Mouse (Mus musculus) cerebellum, postnatal 4 days (tissue): ENCODE data around the gene Arl13b.

Source experiments
- DNase-seq, 2 experiments: peaks; one replicate each; pipeline ENCODE4 v3.0.0; 2022; ENCODE audit warnings: low spot score in 2 of 2, mixed read lengths in 1 of 2

Gene Arl13b

GRCm38 (mm10) chr16:62814491-62814890 is 32.3 kb downstream of the Arl13b start, which contains the start of gene Stx19:
TSS of gene Stx19 (plus strand) at chr16:62814676.
- no peak for DNase-seq

GRCm38 (mm10) chr16:62813790-62814189 is 33.0 kb downstream of the Arl13b start:
- DNase-seq, result no peak

GRCm38 (mm10) chr16:62810855-62811254 is 36.0 kb downstream of the Arl13b start:
- DNase-seq, result no peak

- DNase-seq, result no peak
Observed at GRCm38 (mm10) chr16:62807249-62807979, 39.4 kb downstream of the Arl13b start.

GRCm38 (mm10) chr16:62804621-62805020 is 42.2 kb downstream of the Arl13b start:
- no peak for DNase-seq

GRCm38 (mm10) chr16:62799839-62800238 is 47.0 kb downstream of the Arl13b start:
- DNase-seq, result no peak

- DNase-seq, result no peak
Observed at GRCm38 (mm10) chr16:62799426-62799825, 47.4 kb downstream of the Arl13b start.

GRCm38 (mm10) chr16:62798808-62799207 is 48.0 kb downstream of the Arl13b start:
- no peak for DNase-seq

- DNase-seq, result no peak
Observed at GRCm38 (mm10) chr16:62796608-62797007, 50.2 kb downstream of the Arl13b start.

- peak; percentile 70 to 86 for DNase-seq
Observed at GRCm38 (mm10) chr16:62786621-62787331, 60.1 kb downstream of the Arl13b start, which contains the start of gene Nsun3. TSS of gene Nsun3 (minus strand) at chr16:62786818.

GRCm38 (mm10) chr16:62782229-62782628 is 64.6 kb downstream of the Arl13b start:
- no peak for DNase-seq

- no peak for DNase-seq
Observed at GRCm38 (mm10) chr16:62778282-62778681, 68.6 kb downstream of the Arl13b start.

- DNase-seq, result no peak
Observed at GRCm38 (mm10) chr16:62776034-62776433, 70.8 kb downstream of the Arl13b start.

- no peak for DNase-seq
Observed at GRCm38 (mm10) chr16:62773462-62773861, 73.4 kb downstream of the Arl13b start.

GRCm38 (mm10) chr16:62758340-62758739 is 88.5 kb downstream of the Arl13b start:
- DNase-seq, result no peak

GRCm38 (mm10) chr16:62755307-62755706 is 91.5 kb downstream of the Arl13b start:
- no peak for DNase-seq

GRCm38 (mm10) chr16:62753597-62753996 is 93.2 kb downstream of the Arl13b start:
- DNase-seq, result no peak

- DNase-seq, result no peak
Observed at GRCm38 (mm10) chr16:62753079-62753478, 93.8 kb downstream of the Arl13b start.

GRCm38 (mm10) chr16:62745875-62746274 is 101.0 kb downstream of the Arl13b start:
- DNase-seq, result no peak
